In the genomic region with DNA sequence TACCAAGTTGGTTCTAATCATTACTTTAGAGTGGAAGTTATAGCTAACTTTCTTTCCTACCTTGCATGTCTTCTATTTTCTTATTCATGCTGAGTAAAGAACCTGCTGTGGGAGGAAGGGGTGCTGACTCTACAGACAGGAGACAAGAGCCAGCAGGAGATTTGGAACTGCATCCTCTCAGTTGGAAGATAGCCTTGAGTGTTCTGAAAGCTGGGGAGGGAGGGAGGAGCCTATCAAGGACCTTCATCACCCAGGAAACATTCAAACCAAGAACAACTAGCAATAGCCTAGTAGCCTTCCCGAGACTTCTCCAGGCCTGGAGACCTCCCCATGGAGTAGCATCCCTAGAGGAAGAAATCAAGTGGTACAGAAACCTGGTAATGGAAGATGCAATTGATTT, we compare ENCODE assay signal across 21 mouse cellular contexts.
DNase-seq lines count a peak whose midpoint lies in the region.
"Had no signal": no experiment of that assay in that cellular context is flagged by ENCODE, and none has a peak within 500 bp of the region (broad histone marks: within the 10 kb centered on the region; RNA-seq: fewer than 3 reads in every experiment).

No protein-coding gene starts in this region.

- H3K27ac ChIP-seq in heart, embryonic 10.5 days = no peak overlapping the region
- H3K27ac ChIP-seq: embryonic facial prominence, embryonic 10.5 days; embryonic facial prominence, embryonic 12.5 days; forebrain, embryonic 13.5 days; forebrain, embryonic 15.5 days had no signal

- no peaks in the 10 kb centered on the region for H3K27me3 ChIP-seq in heart, embryonic 10.5 days (ENCODE audit: insufficient read depth, poor library complexity, severe bottlenecking)
- H3K27me3 ChIP-seq: CH12.LX; embryonic facial prominence, embryonic 12.5 days; forebrain, embryonic 13.5 days; forebrain, embryonic 15.5 days had no signal

- H3K4me1 ChIP-seq in heart, embryonic 10.5 days = no peaks in the 10 kb centered on the region
- H3K4me1 ChIP-seq: embryonic facial prominence, embryonic 10.5 days; embryonic facial prominence, embryonic 12.5 days; forebrain, embryonic 13.5 days; forebrain, embryonic 15.5 days had no signal

- 55% methylated on average over 1 of the region's 1 CpGs for WGBS in heart, embryonic 10.5 days

- H3K36me3 ChIP-seq in heart, embryonic 10.5 days = no peaks in the 10 kb centered on the region
- H3K36me3 ChIP-seq: embryonic facial prominence, embryonic 10.5 days; embryonic facial prominence, embryonic 12.5 days; forebrain, embryonic 15.5 days; G1E had no signal

- H3K4me3 ChIP-seq in heart, embryonic 10.5 days = no peak overlapping the region
- H3K4me3 ChIP-seq: embryonic facial prominence, embryonic 10.5 days; embryonic facial prominence, embryonic 12.5 days; forebrain, embryonic 13.5 days; forebrain, embryonic 15.5 days had no signal

- peaks cover 3% of the 10 kb centered on the region; the same call in 1 of the 2 replicates for H3K9me3 ChIP-seq in heart, embryonic 10.5 days
- H3K9me3 ChIP-seq: embryonic facial prominence, embryonic 12.5 days; forebrain, embryonic 15.5 days; G1E had no signal

- peak; percentile 36 to 72 for DNase-seq in adrenal gland, adult (ENCODE audit: inconsistent age in 2 of 2, low spot score in 1 of 2)
- no peak for DNase-seq in adrenal gland, postnatal 10 days
- DNase-seq in adrenal gland, adult 8-10 months = peak; percentile 28
- no peak for DNase-seq in adrenal gland, postnatal 25 days
- DNase-seq in heart, adult 11 months = peak; percentile 94
- DNase-seq in heart, embryonic 10.5 days (ENCODE audit: low spot score) = no peak
- peak; percentile 26 for DNase-seq in heart, adult 8-10 months (ENCODE audit: low spot score)
- no peak for DNase-seq in heart, postnatal 4 days
- DNase-seq: B cell, adult 2 months; cerebellum, adult 11-12 months; cerebellum, adult 2 months; cerebellum, adult 9-10 months; cerebellum, postnatal 10 days; cerebellum, postnatal 25 days; forebrain, postnatal 0 days had no signal

Comparison
In these comparisons a context has a peak if more than half of its experiments do, and no peak if none do; other contexts are left out.
1. DNase-seq: peak in adrenal gland, adult (2 of 2), adrenal gland, adult 8-10 months (single experiment), heart, adult 11 months (single experiment) and heart, adult 8-10 months (single experiment); none in adrenal gland, postnatal 10 days (single experiment), adrenal gland, postnatal 25 days (single experiment), heart, embryonic 10.5 days (single experiment) and heart, postnatal 4 days (single experiment).